In the genomic region with DNA sequence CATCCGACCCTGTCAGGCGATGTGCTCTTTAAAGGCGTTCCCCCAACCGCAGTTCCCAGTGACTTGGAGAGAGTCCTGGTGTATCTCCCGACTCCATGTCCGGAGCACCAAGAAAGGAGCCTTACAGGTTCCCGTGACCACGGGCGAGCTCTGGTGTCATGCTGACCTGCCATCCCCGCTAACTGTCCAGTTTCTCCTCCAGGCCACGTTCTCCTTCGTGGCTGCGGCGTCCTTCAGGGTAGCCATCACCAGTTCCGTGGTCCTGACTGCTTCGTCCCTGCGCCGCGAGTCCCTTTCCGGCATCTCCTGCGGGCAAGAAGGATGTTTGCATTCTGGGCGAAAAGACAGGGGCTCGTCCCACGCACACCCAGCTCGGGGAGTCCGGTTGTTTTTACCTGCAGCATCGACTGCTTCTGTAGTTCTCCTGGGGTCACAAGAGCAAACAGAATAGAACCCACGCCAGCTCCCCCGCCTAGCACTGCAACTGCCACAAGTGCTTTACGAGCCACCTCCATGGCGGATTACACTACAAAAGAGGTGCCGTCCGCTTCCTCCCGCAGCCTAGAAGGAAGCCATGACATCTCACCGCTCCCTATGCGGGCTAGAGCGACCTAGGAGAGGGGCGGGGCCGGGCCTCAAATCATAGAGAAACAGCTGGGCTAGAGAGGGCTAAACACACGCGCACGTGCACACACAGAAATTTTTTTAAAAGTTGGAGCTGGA, we compare ENCODE assay signal across 8 mouse cellular contexts. TPM values are rescaled to one million over a fixed set of nuclear protein-coding genes. Genes with fewer than 3 reads are reported as not detected.
DNase-seq lines count a peak whose midpoint lies in the region; ATAC-seq lines count a peak whose summit lies in the region.

A gene (minus strand): TSS at position 613 of the 723 bp plus-strand sequence.

- DNase-seq in adrenal gland, postnatal 10 days = peak; percentile 93
- peak; percentile 88 for DNase-seq in embryo, embryonic 9.5 days (ENCODE audit: extremely low spot score)
- peak; percentile 80 to 89 for DNase-seq in gastrocnemius, postnatal 4 days (ENCODE audit: low spot score in 2 of 2)
- DNase-seq in left cerebral cortex, postnatal 25 days (ENCODE audit: low spot score in 2 of 2) = peak; percentile 89 to 93
- DNase-seq in mesoderm, embryonic 11.5 days (ENCODE audit: low read depth, low spot score) = peak; percentile 82
- DNase-seq in right cerebral cortex, postnatal 25 days = peak; percentile 87
- peak; percentile 85 to 91 for DNase-seq in urinary bladder, postnatal 36 days (ENCODE audit: low spot score in 2 of 2)

- intact Hi-C loops in left cerebral cortex, postnatal 25 days (cut with DNase I) = no loop called here

- ATAC-seq in intestine, embryonic 16.5 days = peak; percentile 98

- no peaks in the 10 kb centered on the region for H3K27me3 ChIP-seq in intestine, embryonic 16.5 days (replicated peaks; ENCODE audit: control insufficient read depth, insufficient read depth, low read length)

- H3K4me3 ChIP-seq in intestine, embryonic 16.5 days (ENCODE audit: low read length) = peak within 1 kb of the TSS; percentile 85

- H3K4me1 ChIP-seq in intestine, embryonic 16.5 days (ENCODE audit: control insufficient read depth, insufficient read depth, low read length) = peaks cover 5% of the 10 kb centered on the region

- H3K27ac ChIP-seq in intestine, embryonic 16.5 days (ENCODE audit: low read length) = peak within 1 kb of the TSS; percentile 86

- no peaks in the 10 kb centered on the region for H3K9me3 ChIP-seq in intestine, embryonic 16.5 days (ENCODE audit: control insufficient read depth, low read length)

- peak within 1 kb of the TSS; percentile 89 for H3K9ac ChIP-seq in intestine, embryonic 16.5 days (ENCODE audit: low read depth, low read length)

- under 1% methylated on average over 42 of the region's 42 CpGs for WGBS in intestine, embryonic 16.5 days

- H3K4me2 ChIP-seq in intestine, embryonic 16.5 days (ENCODE audit: low read depth, low read length) = peak within 1 kb of the TSS; percentile 85

- peaks cover 3% of the 10 kb centered on the region; the same call in 1 of the 2 replicates for H3K36me3 ChIP-seq in intestine, embryonic 16.5 days (ENCODE audit: control insufficient read depth, insufficient read depth, low read length)

RNA-seq across cellular contexts. Expression of the gene that starts here (rescaled TPM):
- 10 to 100 TPM; 69.1 to 79.0 TPM for total RNA-seq in adrenal gland, postnatal 10 days (2021)
- total RNA-seq in gastrocnemius, postnatal 4 days (2021) = 10 to 100 TPM; 48.1 to 49.3 TPM
- polyA plus RNA-seq in intestine, embryonic 16.5 days (2015; fragmentation: Nextera tagmentation; extraction: Ambion mirVana) = 60.7 and 61.2 TPM in 2 replicates
- total RNA-seq in left cerebral cortex, postnatal 25 days (2021) = 10 to 100 TPM; 32.3 to 35.6 TPM

Comparison
In these comparisons a context has a peak if more than half of its experiments do, and no peak if none do; other contexts are left out.
1. Peak in every context shown above with its lines: DNase-seq, ATAC-seq, H3K4me3 ChIP-seq and H3K27ac ChIP-seq.